Mouse (Mus musculus): ENCODE results near the gene Sptlc2. TPM values are rescaled to one million over a fixed set of nuclear protein-coding genes. Genes with fewer than 3 reads are reported as not detected.

The Sptlc2 gene
- total RNA-seq, 2 experiments from 2014 or later = 33.7 to 34.1 TPM

DNA sequence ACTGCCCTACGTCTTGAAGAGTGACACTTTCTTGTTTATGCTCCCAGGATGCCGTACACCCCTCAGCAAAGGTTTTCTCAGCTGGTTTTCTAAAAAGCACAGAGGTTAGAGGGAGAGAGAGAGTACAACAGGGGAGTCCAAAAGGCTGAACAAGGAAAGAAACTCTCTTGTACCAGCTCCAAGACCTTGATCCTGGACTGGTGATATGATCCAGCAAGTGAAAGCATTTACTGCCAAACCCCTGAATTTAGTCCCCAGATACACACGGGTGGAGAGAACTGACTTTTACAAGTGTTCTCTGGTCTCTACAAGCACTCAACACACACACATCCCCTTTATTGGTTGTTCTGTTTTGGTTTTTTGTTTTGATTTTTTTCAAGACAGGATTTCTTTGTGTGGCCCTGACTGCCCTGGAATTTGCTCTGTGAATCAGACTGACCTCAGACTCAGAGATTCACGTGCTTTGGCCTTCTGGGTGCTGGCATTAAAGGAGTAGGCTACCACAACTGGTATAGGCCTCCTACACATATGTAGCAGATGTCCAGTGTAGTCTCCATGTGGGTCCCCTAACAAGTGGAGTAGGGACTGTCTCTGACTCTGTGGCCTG is 9.8 kb upstream of the Sptlc2 start:
- intact Hi-C loops (cut with DNase I) = no loop called here
- DNase-seq (ENCODE audit: low spot score in 2 of 2) = no peak

DNA sequence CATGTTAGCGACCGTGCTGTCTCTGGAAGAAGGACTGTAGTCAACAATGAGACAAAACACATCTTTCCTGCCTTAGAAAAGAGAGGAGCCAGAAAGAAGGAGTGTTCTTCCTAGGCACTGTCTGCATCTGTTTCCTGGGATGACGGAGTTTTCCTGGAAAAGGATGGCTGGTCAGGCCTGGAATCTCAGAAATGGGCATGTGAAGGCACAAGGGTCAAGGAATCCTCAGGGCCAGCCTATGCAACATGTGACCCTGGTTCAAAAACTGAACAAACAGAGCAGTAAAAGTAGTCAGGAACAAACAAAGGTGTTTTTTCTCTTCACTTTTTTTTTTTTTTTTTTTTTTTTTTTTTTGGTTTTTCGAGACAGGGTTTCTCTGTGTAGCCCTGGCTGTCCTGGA is 9.0 kb upstream of the Sptlc2 start:
- intact Hi-C loops (cut with DNase I) = no loop called here
- DNase-seq (ENCODE audit: low spot score in 2 of 2) = no peak

DNA sequence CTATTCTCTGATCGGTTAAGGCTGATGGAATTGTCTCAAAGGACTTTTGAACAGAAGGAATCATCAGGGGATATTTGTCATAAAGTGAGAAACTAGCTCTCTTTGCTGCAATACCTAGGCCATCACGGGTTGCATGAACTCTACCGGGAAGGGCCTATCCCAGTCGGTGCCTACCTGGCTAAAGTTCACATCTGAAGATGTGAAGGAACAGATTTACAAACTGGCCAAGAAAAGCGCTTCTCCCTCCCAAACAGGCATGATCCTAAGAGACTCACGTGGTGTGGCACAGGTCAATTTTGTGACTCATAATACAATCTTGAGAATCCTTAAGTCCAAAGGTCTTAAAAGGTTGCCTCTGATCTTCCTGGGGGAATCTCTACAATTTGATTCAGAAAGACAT is 6.2 kb upstream of the Sptlc2 start:
- intact Hi-C loops (cut with DNase I) = no loop called here
- no peak for DNase-seq (ENCODE audit: low spot score in 2 of 2)

DNA sequence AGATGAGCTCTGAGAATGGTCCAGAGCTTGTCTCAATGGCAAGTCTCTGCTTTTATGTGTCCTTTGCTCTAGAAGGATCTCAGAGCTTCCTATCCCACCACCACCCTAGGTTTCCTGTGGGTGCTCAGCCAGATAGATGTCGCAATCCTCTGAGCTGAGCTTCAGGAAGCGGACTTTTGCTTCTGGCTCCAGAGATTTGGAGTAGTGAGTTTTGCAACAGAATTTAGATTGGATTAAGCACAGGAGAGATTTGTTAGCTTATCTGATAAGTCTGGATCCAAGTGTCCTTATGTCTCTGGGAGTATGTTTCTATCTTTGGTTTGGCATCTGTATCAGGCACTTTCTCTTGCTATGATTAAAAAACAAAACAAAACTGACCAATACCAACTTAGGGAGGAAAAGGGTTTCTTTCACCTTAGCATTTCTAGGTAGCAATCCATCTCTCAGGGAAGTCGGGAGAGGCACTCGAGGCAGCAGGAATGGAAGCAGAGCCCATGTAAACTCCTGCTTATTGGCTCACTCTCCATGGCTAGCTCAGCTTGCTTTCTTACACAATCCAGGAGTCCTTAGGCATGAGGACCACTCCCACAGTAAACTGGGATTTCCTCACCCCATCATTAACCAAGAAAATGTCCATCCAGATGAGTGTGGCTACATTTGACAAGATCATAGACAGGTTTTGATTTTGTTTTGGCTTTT is 5.4 kb upstream of the Sptlc2 start:
- intact Hi-C loops (cut with DNase I) = no loop called here

DNA sequence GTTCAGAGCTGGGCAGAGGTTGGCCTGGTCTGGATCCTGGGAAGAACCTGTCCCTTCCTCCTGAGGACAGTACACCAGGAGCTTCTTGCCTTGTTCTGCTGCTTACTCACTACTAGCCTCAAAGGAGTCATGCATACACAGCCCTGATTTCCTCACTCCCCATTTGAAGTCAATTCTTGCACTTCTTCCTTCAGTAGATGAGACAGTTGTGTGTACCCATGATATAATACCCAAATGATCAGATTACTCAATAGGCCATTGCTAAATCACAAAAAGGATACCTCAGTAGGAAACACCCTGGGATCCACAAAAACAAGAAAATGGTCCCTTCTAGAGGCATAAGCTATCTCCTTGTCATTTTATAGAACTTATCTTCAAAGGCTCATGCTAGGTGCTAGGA is 3.2 kb upstream of the Sptlc2 start:
- intact Hi-C loops (cut with DNase I) = no loop called here
- no peak for DNase-seq (ENCODE audit: low spot score in 2 of 2)

More for the DNA sequence above, 5.4 kb upstream of the Sptlc2 start:
- DNase-seq (ENCODE audit: low spot score in 2 of 2) = no peak

DNA sequence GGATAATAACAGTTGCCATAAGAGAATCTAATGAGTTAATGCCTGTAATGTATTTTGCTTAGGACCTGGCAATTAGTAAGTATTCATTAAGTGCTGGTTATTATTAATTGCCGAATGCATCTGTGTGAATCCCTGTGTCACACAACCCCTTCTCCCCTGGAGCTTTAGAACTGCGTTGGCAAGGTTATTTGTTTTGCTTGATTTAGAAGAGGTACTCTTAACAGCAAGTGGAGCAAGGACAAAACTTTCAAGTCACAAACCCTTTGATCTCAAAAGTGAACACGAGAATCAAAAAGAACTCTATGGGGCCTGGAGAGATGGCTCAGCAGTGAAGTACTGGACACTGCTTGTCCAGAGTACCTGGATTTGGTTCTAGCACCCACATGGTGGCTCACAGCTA is 1.1 kb upstream of the Sptlc2 start:
- intact Hi-C loops (cut with DNase I) = no loop called here
- DNase-seq (ENCODE audit: low spot score in 2 of 2) = no peak

DNA sequence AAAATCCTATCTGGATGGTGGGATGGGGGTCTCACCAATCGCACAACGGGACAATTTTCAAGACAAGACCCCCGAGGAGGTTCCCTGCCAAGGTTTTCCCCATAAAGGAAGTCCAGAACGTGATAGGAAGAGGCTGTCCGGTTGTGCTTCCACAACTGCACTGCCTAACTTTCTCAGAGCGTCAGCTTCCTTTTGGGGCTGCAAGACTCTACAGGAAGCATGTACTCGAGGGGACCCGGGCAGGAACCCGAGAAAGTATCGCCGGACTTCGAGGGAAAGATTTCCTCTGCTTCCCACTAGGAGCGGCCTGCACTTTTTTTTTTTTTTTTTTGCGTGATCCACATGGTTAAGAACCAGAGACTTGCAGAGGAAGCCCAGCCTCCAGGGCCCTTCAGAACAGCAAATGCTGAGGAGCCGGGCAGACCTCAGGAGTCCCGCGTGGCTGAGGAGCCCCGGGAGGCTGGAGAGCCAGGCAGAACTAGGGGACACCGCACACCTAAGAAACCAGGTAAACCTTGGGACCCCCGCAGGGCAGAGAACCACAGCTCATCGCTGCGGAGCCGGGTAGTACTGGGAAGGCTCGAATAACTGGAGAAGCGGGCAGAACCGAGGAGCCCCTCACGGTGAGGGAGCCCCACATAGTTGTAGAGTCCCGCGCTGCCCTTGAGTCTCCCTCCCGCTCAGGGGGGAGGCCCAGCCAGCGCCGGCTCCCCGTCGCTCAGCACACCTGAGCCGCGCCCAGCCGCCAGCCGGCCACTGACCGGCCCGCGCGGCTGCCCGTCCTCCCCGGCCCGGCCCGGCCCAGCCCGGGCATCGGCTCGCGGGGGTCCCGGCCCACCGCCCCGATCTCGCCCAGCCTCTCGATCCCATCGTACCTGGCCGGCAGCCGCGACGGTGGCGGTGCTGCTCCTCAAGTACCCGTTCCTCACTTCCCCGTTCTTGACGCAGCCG is 709 bp downstream of the Sptlc2 start:
- DNase-seq (ENCODE audit: low spot score in 2 of 2) = peak; percentile 21 to 39
- intact Hi-C loops (cut with DNase I) = no loop called here

DNA sequence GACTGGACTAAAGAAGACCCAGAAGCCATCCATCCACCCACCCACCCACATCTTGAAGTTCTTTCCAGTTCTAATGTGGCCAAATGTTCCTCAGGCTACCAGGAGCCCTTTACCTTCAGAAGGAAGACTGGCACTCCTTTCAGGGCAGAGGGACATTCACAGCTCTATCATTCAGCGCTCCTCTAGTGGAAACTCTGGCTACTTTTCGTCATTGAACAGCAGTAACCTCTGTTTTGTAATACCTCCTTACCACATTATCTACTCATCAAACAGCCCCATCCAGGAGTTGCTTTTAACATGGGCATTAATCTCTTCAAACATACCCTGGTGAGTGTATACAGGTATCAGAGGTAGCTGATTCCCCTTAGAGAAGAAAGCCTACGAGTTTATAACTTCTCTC is 3.1 kb downstream of the Sptlc2 start:
- no peak for DNase-seq (ENCODE audit: low spot score in 2 of 2)
- intact Hi-C loops (cut with DNase I) = no loop called here

DNA sequence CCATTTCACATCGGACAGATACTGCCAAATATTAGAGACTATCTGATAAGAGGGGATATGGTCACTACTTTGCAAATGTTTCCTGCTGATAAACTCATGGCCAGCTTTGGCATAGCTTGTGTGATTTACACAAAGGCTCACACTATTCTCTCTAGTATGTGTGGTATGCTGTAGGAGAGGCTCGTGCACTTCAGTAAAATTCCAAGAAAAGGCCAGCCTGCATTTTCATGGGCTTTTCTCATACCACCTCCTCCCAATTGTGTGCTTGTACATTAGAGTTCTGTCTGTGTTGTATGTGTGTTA is 6.8 kb downstream of the Sptlc2 start:
- intact Hi-C loops (cut with DNase I) = no loop called here
- DNase-seq (ENCODE audit: low spot score in 2 of 2) = no peak

DNA sequence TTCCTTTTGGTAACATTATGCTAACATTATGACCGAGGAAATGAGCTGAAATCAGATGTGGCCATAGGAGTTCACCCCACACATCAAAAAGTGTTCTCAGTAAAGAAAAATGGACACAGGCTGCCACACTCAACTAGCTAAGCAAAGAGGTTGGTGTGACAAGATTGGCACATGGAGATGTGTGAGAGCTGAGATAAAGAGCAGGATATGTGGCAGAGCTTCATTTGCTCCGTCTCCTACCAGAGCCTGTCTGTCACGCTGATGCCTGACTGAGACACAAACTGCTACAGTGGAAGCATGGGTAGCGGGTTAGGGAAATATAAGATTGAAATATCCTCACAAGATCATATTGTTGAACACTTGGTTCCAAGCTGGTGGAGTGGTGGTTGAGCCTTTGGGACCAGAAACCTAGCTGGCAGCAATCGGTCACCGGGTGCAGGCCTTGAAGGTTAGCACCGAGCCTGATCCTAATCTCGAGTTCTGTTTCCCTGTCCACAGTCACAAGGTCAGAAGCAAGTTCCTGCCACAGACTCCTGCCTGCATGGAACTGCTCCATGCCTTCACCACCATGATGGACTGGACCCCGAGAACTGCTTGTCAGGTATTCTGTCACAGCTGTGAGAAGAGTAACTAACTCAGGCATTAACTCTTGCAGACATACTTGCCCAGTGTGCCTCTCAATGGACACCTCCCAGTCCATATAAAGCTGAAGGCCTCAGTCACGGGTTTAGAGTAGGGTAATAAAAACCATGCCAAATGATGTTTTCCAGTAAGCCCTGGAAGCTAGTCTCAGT is 7.4 kb downstream of the Sptlc2 start:
- DNase-seq (ENCODE audit: low spot score in 2 of 2) = no peak
- intact Hi-C loops (cut with DNase I) = no loop called here

DNA sequence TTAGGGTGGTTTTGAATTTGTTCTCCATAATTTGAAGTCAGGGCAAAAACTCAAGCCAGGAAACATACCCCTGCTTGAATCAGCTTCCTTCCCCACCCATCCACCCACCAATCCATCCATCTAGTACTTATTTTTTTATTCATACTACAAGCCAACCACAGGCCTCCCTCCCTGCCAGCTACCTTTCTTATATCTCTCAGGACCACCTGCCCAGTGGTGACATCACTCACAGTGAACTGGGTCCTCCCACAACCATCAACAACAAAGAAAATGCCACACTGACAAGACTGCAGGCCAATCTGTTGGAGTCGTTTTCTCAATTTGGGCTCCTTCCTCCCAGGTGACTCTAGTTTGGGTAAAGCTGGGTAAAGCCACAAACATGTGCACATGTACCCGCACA is 8.7 kb downstream of the Sptlc2 start:
- DNase-seq (ENCODE audit: low spot score in 2 of 2) = no peak
- intact Hi-C loops (cut with DNase I) = no loop called here

DNA sequence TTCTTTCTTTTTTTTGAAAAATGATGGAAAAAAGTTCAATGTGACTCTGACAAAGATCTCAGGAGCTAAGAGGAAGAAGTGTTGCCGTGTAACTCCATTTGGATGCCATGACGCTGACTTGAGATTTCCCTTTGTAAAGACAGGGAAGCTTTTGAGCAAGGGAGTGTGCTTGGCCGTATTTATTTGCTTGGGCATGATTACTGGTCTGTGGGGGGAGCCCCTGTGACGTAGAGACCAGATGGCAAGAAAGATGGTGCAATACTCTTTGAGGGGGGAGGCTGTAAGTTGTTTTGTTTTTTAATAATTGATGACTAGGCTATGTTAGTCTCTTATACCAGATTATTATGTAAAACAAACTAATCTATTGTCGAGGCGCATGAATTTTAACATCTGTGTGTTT is 14.0 kb downstream of the Sptlc2 start:
- intact Hi-C loops (cut with DNase I) = no loop called here
- DNase-seq (ENCODE audit: low spot score in 2 of 2) = no peak

DNA sequence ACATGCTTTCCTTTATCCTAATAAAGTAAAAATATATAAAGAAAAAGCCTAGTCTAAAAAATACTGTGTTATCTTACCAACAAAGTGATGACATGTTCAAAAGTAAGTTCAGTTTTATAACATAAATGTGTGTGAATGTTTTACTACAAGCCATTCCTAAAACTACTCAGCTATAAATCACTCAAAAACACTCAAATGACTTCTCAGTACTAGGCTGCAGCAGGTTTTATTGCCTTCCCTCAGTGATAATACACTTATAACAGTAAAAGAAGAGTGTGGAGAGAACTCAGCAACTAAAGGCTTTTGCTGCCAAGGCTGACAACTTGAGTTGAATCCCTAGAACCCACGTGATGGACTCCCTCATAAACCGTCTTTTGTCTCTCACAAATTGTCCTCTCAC is 18.8 kb downstream of the Sptlc2 start:
- intact Hi-C loops (cut with DNase I) = no loop called here
- DNase-seq (ENCODE audit: low spot score in 2 of 2) = no peak

DNA sequence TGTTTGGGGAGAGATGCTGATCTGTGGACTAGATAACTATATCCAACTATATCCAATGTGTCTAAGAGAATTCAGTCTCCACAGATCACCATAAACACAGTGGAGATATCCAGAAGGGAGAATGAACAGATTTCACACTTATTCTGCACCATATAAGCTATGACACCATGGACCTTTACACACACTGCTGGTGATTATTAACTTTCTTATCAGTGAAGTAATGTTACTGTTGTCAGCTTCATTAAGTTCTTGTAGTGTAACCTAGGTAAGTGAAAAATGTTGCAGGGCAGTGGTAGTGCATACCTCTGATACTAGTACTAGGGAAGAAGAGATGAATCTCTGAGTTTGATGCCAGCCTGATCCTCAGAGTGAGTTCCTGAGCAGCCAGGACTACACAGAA is 20.1 kb downstream of the Sptlc2 start:
- intact Hi-C loops (cut with DNase I) = no loop called here
- no peak for DNase-seq (ENCODE audit: low spot score in 2 of 2)

DNA sequence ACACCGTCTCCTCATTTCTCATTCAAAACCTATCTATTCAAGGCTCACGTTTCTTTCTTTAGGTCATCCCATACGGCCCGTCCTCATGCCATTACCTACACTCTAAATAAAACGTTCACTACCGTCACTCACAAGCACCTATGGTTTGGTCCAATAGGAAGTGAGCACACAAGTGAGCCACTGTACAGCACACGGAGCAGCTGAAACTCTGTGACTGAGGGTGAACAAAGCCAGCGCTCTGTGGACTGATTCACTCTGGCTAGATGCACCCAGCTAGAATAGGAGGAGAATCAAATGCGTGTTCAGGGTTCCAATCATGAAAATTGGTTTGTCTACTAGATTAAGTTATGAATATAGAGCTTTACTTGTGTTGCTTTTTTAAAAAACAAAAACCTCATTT is 22.5 kb downstream of the Sptlc2 start:
- intact Hi-C loops (cut with DNase I) = no loop called here
- DNase-seq (ENCODE audit: low spot score in 2 of 2) = no peak

DNA sequence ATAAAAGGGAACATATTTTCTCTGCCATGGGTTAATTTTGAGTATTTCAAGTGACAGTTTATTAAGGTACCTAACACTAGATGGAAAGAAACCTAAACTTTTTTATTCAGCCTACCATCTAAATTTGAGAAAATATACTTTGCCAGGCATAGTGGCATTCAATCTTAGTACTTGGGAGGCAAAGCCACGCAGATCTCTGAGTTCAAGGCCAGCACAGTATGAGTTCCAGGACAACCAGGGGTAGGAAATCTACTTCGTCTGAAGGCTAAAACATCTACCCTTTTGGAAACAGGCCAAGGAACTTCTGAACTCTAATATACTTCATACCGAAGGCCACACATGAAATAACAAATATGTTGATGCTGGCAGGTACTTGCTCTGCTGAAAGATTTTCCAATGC is 26.0 kb downstream of the Sptlc2 start:
- no peak for DNase-seq (ENCODE audit: low spot score in 2 of 2)
- intact Hi-C loops (cut with DNase I) = no loop called here

DNA sequence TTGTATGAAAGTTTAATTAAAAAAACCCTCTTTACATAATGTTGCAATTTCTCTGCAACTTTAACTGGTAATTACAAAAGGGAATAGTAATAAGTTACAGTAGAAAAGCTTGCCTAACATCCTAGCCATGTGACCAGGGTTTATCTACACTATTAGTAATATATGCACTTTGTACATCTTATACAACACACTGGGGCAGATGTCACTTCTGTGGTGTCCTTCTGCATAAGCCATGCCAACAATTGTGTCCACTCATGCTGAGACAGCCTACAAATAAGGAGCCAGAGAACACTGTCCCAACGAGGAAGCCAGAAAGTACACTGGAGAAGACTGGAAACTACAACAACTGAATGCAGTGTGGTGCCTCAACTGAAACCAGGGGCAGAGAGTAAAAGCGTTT is 40.1 kb downstream of the Sptlc2 start:
- intact Hi-C loops (cut with DNase I) = no loop called here
- DNase-seq (ENCODE audit: low spot score in 2 of 2) = no peak

DNA sequence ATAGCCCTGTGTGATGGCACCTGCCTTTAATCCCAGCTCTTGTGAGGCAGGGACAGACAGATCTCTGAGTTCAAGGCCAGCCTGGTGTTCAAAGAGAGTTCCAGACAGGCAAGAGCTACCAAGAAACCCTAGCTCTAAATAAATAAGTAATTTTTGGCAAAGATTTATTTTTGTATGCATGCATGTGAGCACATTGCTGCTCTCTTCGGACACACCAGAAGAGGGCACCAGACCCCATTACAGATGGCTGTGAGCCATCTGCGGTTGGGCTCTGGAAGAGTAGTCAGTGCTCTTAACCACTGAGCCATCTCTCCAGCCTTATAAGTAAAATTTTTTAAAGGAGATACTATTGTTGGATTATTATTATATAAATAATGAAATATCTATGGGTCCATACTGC is 40.6 kb downstream of the Sptlc2 start:
- intact Hi-C loops (cut with DNase I) = no loop called here
- no peak for DNase-seq (ENCODE audit: low spot score in 2 of 2)

DNA sequence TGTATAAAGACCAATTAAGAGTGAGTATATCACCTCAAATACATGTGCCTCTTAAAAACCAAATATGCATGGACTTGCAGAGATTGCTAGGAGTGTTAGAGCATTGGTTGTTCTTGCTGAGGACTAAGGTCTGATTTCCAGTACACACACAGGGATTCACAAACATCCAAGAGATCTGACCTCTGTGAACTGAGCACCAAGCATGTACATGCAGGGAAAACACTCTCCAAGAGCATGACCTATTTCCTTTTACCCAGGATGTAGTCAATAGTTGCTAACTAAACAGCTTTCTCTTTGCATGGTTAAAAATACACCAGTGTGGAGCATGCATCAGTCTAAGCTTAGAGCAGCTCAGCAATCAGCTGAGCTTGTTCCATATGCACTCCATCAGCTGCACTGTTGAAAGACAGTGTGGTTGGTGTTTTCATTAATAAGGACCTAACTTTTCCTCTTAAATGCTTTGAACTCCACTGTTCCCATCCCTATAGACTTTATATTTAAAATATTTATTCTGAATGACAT is 45.0 kb downstream of the Sptlc2 start:
- DNase-seq (ENCODE audit: low spot score in 2 of 2) = no peak
- intact Hi-C loops (cut with DNase I) = no loop called here

DNA sequence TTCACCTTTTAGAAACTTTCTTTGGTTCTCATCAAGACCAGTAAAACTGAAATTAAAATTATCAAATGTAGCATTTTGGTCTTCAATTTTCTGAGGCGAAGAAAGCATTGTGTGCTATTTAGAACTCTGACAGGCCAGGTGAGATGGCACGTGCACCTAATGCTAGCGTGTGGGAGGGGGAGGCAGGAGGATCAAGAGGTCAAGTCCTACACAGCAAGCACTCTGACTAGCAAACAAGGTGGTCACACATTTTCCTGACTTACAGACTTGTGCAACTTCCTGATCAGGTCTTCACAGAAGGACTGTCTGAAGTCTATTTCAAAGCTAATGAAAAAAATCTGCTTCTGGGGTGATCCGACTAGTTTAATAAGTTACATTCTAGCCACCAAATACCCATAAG is 50.1 kb downstream of the Sptlc2 start:
- DNase-seq (ENCODE audit: low spot score in 2 of 2) = no peak
- intact Hi-C loops (cut with DNase I) = loop anchor here (10.0 kb wide), 1 partner anchor 73 kb away; the partner anchor contains the start of genes Ahsa1 and Vipas39

Data from left cerebral cortex, postnatal 36 days (tissue).